Mouse (Mus musculus): ENCODE results near the gene Aadacl3. TPM values are rescaled to one million over a fixed set of nuclear protein-coding genes. Genes with fewer than 3 reads are reported as not detected.

Aadacl3 gene
- total RNA-seq (2021) = not detected
- long read RNA-seq, experiment 1 = 0 reads
- long read RNA-seq, experiment 2 = 0 reads

- no peak for DNase-seq
Observed at GRCm38 (mm10) chr4:144463656-144464055, at the start of gene Aadacl3. Gene Aadacl3, minus strand, starts transcription at chr4:144463756.

- DNase-seq = no peak
Observed at GRCm38 (mm10) chr4:144506518-144506917, 43.0 kb upstream of the Aadacl3 start.

- no peak for DNase-seq
Observed at GRCm38 (mm10) chr4:144493331-144493730, 29.8 kb upstream of the Aadacl3 start.

GRCm38 (mm10) chr4:144468091-144468490, 4.5 kb upstream of the Aadacl3 start:
- no peak for DNase-seq

GRCm38 (mm10) chr4:144465206-144465605, 1.6 kb upstream of the Aadacl3 start:
- no peak for DNase-seq

GRCm38 (mm10) chr4:144453217-144453616, 10.3 kb downstream of the Aadacl3 start, which contains the start of gene Gm9944:
Gene Gm9944, minus strand, starts transcription at chr4:144453317.
- DNase-seq = no peak

- no peak for DNase-seq
Observed at GRCm38 (mm10) chr4:144448546-144448945, 15.0 kb downstream of the Aadacl3 start.

- no peak for DNase-seq
Observed at GRCm38 (mm10) chr4:144441582-144441981, 22.0 kb downstream of the Aadacl3 start.

GRCm38 (mm10) chr4:144441095-144441494, 22.5 kb downstream of the Aadacl3 start:
- DNase-seq = no peak

- DNase-seq = no peak
Observed at GRCm38 (mm10) chr4:144438672-144439071, 24.9 kb downstream of the Aadacl3 start, which contains the start of gene 1700012P22Rik. Gene 1700012P22Rik, minus strand, starts transcription at chr4:144438772.

GRCm38 (mm10) chr4:144433216-144433615, 30.3 kb downstream of the Aadacl3 start:
- DNase-seq = no peak

- no peak for DNase-seq
Observed at GRCm38 (mm10) chr4:144430723-144431122, 32.8 kb downstream of the Aadacl3 start.

GRCm38 (mm10) chr4:144428868-144429267, 34.7 kb downstream of the Aadacl3 start:
- DNase-seq = peak; percentile 7 to 22

GRCm38 (mm10) chr4:144424590-144424989, 39.0 kb downstream of the Aadacl3 start:
- DNase-seq = no peak

- no peak for DNase-seq
Observed at GRCm38 (mm10) chr4:144420644-144421043, 42.9 kb downstream of the Aadacl3 start.

- no peak for DNase-seq
Observed at GRCm38 (mm10) chr4:144408290-144408689, 55.3 kb downstream of the Aadacl3 start, which contains the start of gene Pramef12. Gene Pramef12, minus strand, starts transcription at chr4:144408464.

- no peak for DNase-seq
Observed at GRCm38 (mm10) chr4:144406261-144406660, 57.3 kb downstream of the Aadacl3 start.

GRCm38 (mm10) chr4:144404456-144405086, 59.0 kb downstream of the Aadacl3 start:
- DNase-seq = peak in 1 of 2 experiments; percentile 2

Other genes with a start within 250 kb of the Aadacl3 start
- not detected for gene Pramel5, start 183.3 kb downstream of the Aadacl3 start, total RNA-seq (2021)
- gene Gm13128, start 133.5 kb downstream of the Aadacl3 start, total RNA-seq (2021) = not detected
- gene Gm13119, start 105.8 kb downstream of the Aadacl3 start, total RNA-seq (2021) = not detected
- gene Pramef20, start 85.8 kb downstream of the Aadacl3 start, total RNA-seq (2021) = not detected
- not detected for gene Pramef12, start 55.3 kb downstream of the Aadacl3 start, total RNA-seq (2021)
- gene 1700012P22Rik, start 25.0 kb downstream of the Aadacl3 start, total RNA-seq (2021) = not detected
- gene Gm9944, start 10.4 kb downstream of the Aadacl3 start, total RNA-seq (2021) = not detected
- not detected for gene 9430007A20Rik, start 56.1 kb upstream of the Aadacl3 start, total RNA-seq (2021)
- gene Gm13124, start 101.4 kb upstream of the Aadacl3 start, total RNA-seq (2021) = not detected
- not detected for gene Aadacl4, start 150.0 kb upstream of the Aadacl3 start, total RNA-seq (2021)
- not detected for gene Gm436, start 222.6 kb upstream of the Aadacl3 start, total RNA-seq (2021)